Mouse (Mus musculus) heart, embryonic 16.5 days (tissue): ENCODE data around the gene Tmem210. TPM values are rescaled to one million over a fixed set of nuclear protein-coding genes. Genes with fewer than 3 reads are reported as not detected.
A peak's percentile ranks its signal among the peaks of the same experiment; 100 is the strongest.

ENCODE experiments used
- ATAC-seq: fragments of 200-750 bp; cut with Nextera tagmentation; replicated peaks from 2 replicates; pipeline ENCODE4 v1.8.0; 2017; ENCODE audit warnings: moderate number of reproducible peaks; ENCODE audit not compliant: insufficient read depth, low FRiP score; ENCODE audit errors: extremely low read depth
- H3K27ac ChIP-seq: fragments of 300-500 bp; sonication (generic); 2 replicates; pipeline ENCODE4 v1.5.1; 2014; ENCODE audit warnings: mild to moderate bottlenecking, low read length, control low read depth, moderate library complexity
- H3K27me3 ChIP-seq: fragments of 300-500 bp; sonication (generic); 2 replicates; pipeline ENCODE4 v1.6.1; 2014; ENCODE audit warnings: low read length, mixed read lengths; ENCODE audit not compliant: control insufficient read depth, insufficient read depth
- H3K36me3 ChIP-seq: fragments of 300-500 bp; sonication (generic); 2 replicates; pipeline ENCODE4 v1.6.1; 2014; ENCODE audit not compliant: control insufficient read depth, insufficient read depth
- H3K4me1 ChIP-seq: fragments of 300-500 bp; sonication (generic); 2 replicates; pipeline ENCODE4 v1.6.1; 2014; ENCODE audit warnings: low read length, mixed read lengths; ENCODE audit not compliant: control insufficient read depth, insufficient read depth
- H3K4me2 ChIP-seq: fragments of 300-500 bp; sonication (generic); 2 replicates; pipeline ENCODE4 v1.6.1; 2014; ENCODE audit warnings: low read depth, mild to moderate bottlenecking, control low read depth, low read length
- H3K4me3 ChIP-seq: fragments of 300-500 bp; sonication (generic); 2 replicates; pipeline ENCODE4 v1.5.1; 2014; ENCODE audit warnings: mild to moderate bottlenecking, control low read depth, low read length
- H3K9ac ChIP-seq: fragments of 300-500 bp; sonication (generic); 2 replicates; pipeline ENCODE4 v1.6.1; 2014; ENCODE audit warnings: low read length, control low read depth
- H3K9me3 ChIP-seq: fragments of 300-500 bp; sonication (generic); replicated peaks from 2 replicates; pipeline ENCODE4 v1.6.1; 2016; ENCODE audit warnings: low read length; ENCODE audit not compliant: control insufficient read depth
- WGBS: fragments of 180-500 bp; shearing (Covaris S2); extraction: QIAGEN DNeasy Blood & Tissue Kit; methylation state at CpG from one replicate; pipeline ENCODE4 v1.1.7; 2014; 5-methylcytosine and 5-hydroxymethylcytosine counted together
- polyA plus RNA-seq: library from polyadenylated mRNA; unstranded; fragments of >200 nt; fragmentation: Nextera tagmentation; extraction: Ambion mirVana; gene quantifications from 2 replicates; pipeline ENCODE4 v1.2.1, GENCODE M21; 2015

The Tmem210 gene
- polyA plus RNA-seq, 1 experiment from 2014 or later: not detected

GRCm38 (mm10) chr2:25318119-25318966, 30.4 kb downstream of the Tmem210 start:
- peaks cover 41% of the 10 kb centered on the region for H3K27me3 ChIP-seq
- 7% methylated on average over 31 of the region's 31 CpGs for WGBS
- no peak overlapping the region for H3K9ac ChIP-seq
- no peaks in the 10 kb centered on the region for H3K4me1 ChIP-seq
- H3K36me3 ChIP-seq: no peaks in the 10 kb centered on the region
- no peak for ATAC-seq
- no peak overlapping the region for H3K27ac ChIP-seq
- H3K4me2 ChIP-seq: peak overlapping the region; percentile 57
- no peaks in the 10 kb centered on the region for H3K9me3 ChIP-seq
- H3K4me3 ChIP-seq: peak overlapping the region; percentile 33

- peaks cover 36% of the 10 kb centered on the region for H3K27me3 ChIP-seq
- H3K9ac ChIP-seq: no peak within 1 kb of the TSS
- no peaks in the 10 kb centered on the region for H3K36me3 ChIP-seq
- H3K9me3 ChIP-seq: no peaks in the 10 kb centered on the region
- WGBS: 9% methylated on average over 58 of the region's 58 CpGs
- H3K4me3 ChIP-seq: peak within 1 kb of the TSS; percentile 33
- H3K4me2 ChIP-seq: peak within 1 kb of the TSS; percentile 57
- ATAC-seq: no peak; the same call in 1 of the 2 replicates
- H3K27ac ChIP-seq: no peak within 1 kb of the TSS
- H3K4me1 ChIP-seq: no peaks in the 10 kb centered on the region
These were observed 31.2 kb downstream of the Tmem210 start, which contains the start of gene Grin1 for GRCm38 (mm10) chr2:25318971-25319773. TSS of gene Grin1 (minus strand) at chr2:25319187.

- Histone ChIP-seq H3K4me3 (no peak overlapping the region), H3K9me3 (no peaks in the 10 kb centered on the region), H3K4me2 (no peak overlapping the region), H3K9ac (no peak overlapping the region), H3K36me3 (no peaks in the 10 kb centered on the region), H3K4me1 (no peaks in the 10 kb centered on the region), H3K27me3 (peaks cover 36% of the 10 kb centered on the region), H3K27ac (no peak overlapping the region)
- no peak for ATAC-seq
- 38% methylated on average over 2 of the region's 2 CpGs for WGBS
These were observed 32.1 kb downstream of the Tmem210 start for GRCm38 (mm10) chr2:25320084-25320483.

GRCm38 (mm10) chr2:25326036-25326435, 38.1 kb downstream of the Tmem210 start:
- H3K4me3 ChIP-seq: no peak overlapping the region
- H3K27me3 ChIP-seq: no peaks in the 10 kb centered on the region; the same call in 1 of the 2 replicates
- H3K36me3 ChIP-seq: no peaks in the 10 kb centered on the region
- 80% methylated on average over 2 of the region's 2 CpGs for WGBS
- no peak for ATAC-seq
- no peaks in the 10 kb centered on the region for H3K9me3 ChIP-seq
- H3K27ac ChIP-seq: no peak overlapping the region
- no peak overlapping the region for H3K9ac ChIP-seq
- H3K4me1 ChIP-seq: peaks cover under 1% of the 10 kb centered on the region; the same call in 1 of the 2 replicates
- no peak overlapping the region for H3K4me2 ChIP-seq

- Histone ChIP-seq H3K9me3 (no peaks in the 10 kb centered on the region), H3K36me3 (no peaks in the 10 kb centered on the region), H3K4me3 (no peak overlapping the region), H3K27ac (no peak overlapping the region), H3K4me1 (peaks cover 12% of the 10 kb centered on the region), H3K4me2 (no peak overlapping the region), H3K27me3 (no peaks in the 10 kb centered on the region; the same call in 1 of the 2 replicates), H3K9ac (no peak overlapping the region)
- 43% methylated on average over 7 of the region's 7 CpGs for WGBS
- no peak for ATAC-seq
These were observed 40.5 kb downstream of the Tmem210 start for GRCm38 (mm10) chr2:25328440-25328839.

GRCm38 (mm10) chr2:25331470-25331869, 43.5 kb downstream of the Tmem210 start:
- Histone ChIP-seq H3K9ac (peak overlapping the region; percentile 97), H3K27me3 (no peaks in the 10 kb centered on the region; the same call in 1 of the 2 replicates), H3K4me2 (peak overlapping the region; percentile 71), H3K4me3 (peak overlapping the region; percentile 96), H3K9me3 (no peaks in the 10 kb centered on the region), H3K27ac (no peak overlapping the region), H3K36me3 (peaks cover 20% of the 10 kb centered on the region), H3K4me1 (peaks cover 15% of the 10 kb centered on the region)
- ATAC-seq: no peak
- 53% methylated on average over 9 of the region's 9 CpGs for WGBS

GRCm38 (mm10) chr2:25332286-25333160, 44.6 kb downstream of the Tmem210 start, which contains the start of gene Man1b1:
TSS of gene Man1b1 (plus strand) at chr2:25332338.
- peak; percentile 99 for ATAC-seq
- Histone ChIP-seq H3K9me3 (no peaks in the 10 kb centered on the region), H3K4me1 (peaks cover 15% of the 10 kb centered on the region), H3K4me3 (peak within 1 kb of the TSS; percentile 96), H3K27ac (peak within 1 kb of the TSS; percentile 91), H3K36me3 (peaks cover 23% of the 10 kb centered on the region), H3K27me3 (no peaks in the 10 kb centered on the region), H3K4me2 (peak within 1 kb of the TSS; percentile 98), H3K9ac (peak within 1 kb of the TSS; percentile 97)
- under 1% methylated on average over 78 of the region's 78 CpGs for WGBS

- H3K27ac ChIP-seq: no peak overlapping the region
- H3K9ac ChIP-seq: peak overlapping the region; percentile 97
- H3K36me3 ChIP-seq: peaks cover 34% of the 10 kb centered on the region
- H3K4me3 ChIP-seq: peak overlapping the region; percentile 96
- peak overlapping the region; percentile 98 for H3K4me2 ChIP-seq
- WGBS: 79% methylated on average over 2 of the region's 2 CpGs
- no peaks in the 10 kb centered on the region for H3K27me3 ChIP-seq
- H3K9me3 ChIP-seq: no peaks in the 10 kb centered on the region
- peaks cover 15% of the 10 kb centered on the region for H3K4me1 ChIP-seq
- ATAC-seq: no peak
These were observed 45.6 kb downstream of the Tmem210 start for GRCm38 (mm10) chr2:25333569-25333968.
